Comparison of ENCODE assay signal across 20 mouse cellular contexts in genomic region chrX:136204406-136204805, GRCm38 (mm10). TPM values are rescaled to one million over a fixed set of nuclear protein-coding genes. Genes with fewer than 3 reads are reported as not detected.
DNase-seq lines count a peak whose midpoint lies in the region; ATAC-seq and TF ChIP-seq lines count a peak whose summit lies in the region.
"Had no signal": no experiment of that assay in that cellular context is flagged by ENCODE, and none has a peak within 500 bp of the region (broad histone marks: within the 10 kb centered on the region; RNA-seq: fewer than 3 reads in every experiment).

No protein-coding gene starts in this region.

- no peak overlapping the region for H3K4me2 ChIP-seq in liver, postnatal 0 days (ENCODE audit: low read depth, low read length)
- H3K4me2 ChIP-seq in liver, embryonic 11.5 days: no peak overlapping the region
- H3K4me2 ChIP-seq in intestine, postnatal 0 days (replicated peaks; ENCODE audit: low read depth): peak overlapping the region; percentile 62; the same call in 1 of the 2 replicates

- TF ChIP-seq POLR2A in liver, adult 2 months (IDR thresholded peaks at IDR 0.05; ENCODE audit: extremely low read depth, insufficient read depth, low read length): no peak

- ATAC-seq in liver, postnatal 0 days: peak; percentile 83
- no peak for ATAC-seq in liver, embryonic 11.5 days (replicated peaks; ENCODE audit: low FRiP score)
- ATAC-seq in intestine, postnatal 0 days: no peak
- ATAC-seq: activated CD4-positive, CD25-positive, alpha-beta regulatory T cell, adult 4 months; CD4-positive, CD25-positive, alpha-beta regulatory T cell, adult 4 months; Patski had no signal

- H3K27me3 ChIP-seq in liver, adult 2 months (ENCODE audit: control insufficient read depth, insufficient read depth, low read length): no peaks in the 10 kb centered on the region
- 0 out of 2 replicates have a peak, but pooled peaks cover 3% of the 10 kb centered on the region for H3K27me3 ChIP-seq in liver, postnatal 0 days (ENCODE audit: insufficient read depth, low read length)
- 0 out of 2 replicates have a peak, but pooled peaks cover 3% of the 10 kb centered on the region for H3K27me3 ChIP-seq in liver, embryonic 11.5 days (replicated peaks; ENCODE audit: control insufficient read depth, insufficient read depth, low read length)
- H3K27me3 ChIP-seq in intestine, postnatal 0 days (replicated peaks; ENCODE audit: control insufficient read depth, insufficient read depth, low read length): no peaks in the 10 kb centered on the region
- H3K27me3 ChIP-seq: CH12.LX; embryonic facial prominence, embryonic 12.5 days; forebrain, embryonic 15.5 days had no signal

- no peaks in the 10 kb centered on the region for H3K9me3 ChIP-seq in liver, postnatal 0 days (ENCODE audit: low read length)
- no peaks in the 10 kb centered on the region for H3K9me3 ChIP-seq in liver, embryonic 11.5 days (ENCODE audit: control insufficient read depth, low read length)
- no peaks in the 10 kb centered on the region for H3K9me3 ChIP-seq in intestine, postnatal 0 days (ENCODE audit: control insufficient read depth)
- H3K9me3 ChIP-seq: embryonic facial prominence, embryonic 10.5 days; embryonic facial prominence, embryonic 12.5 days; forebrain, embryonic 13.5 days; forebrain, embryonic 15.5 days; G1E had no signal

- no peak overlapping the region for H3K4me3 ChIP-seq in liver, adult 2 months (ENCODE audit: insufficient read depth, low read depth, low read length)
- H3K4me3 ChIP-seq in liver, postnatal 0 days (ENCODE audit: low read depth, low read length): no peak overlapping the region
- H3K4me3 ChIP-seq in liver, embryonic 11.5 days (ENCODE audit: low read depth, low read length): no peak overlapping the region
- H3K4me3 ChIP-seq in intestine, postnatal 0 days (ENCODE audit: low read depth, low read length): no peak overlapping the region

- no peak overlapping the region for H3K27ac ChIP-seq in liver, adult 2 months (replicated peaks; ENCODE audit: insufficient read depth, low read depth, low read length)
- H3K27ac ChIP-seq in liver, postnatal 0 days (ENCODE audit: low read depth): no peak overlapping the region
- no peak overlapping the region for H3K27ac ChIP-seq in liver, embryonic 11.5 days (ENCODE audit: low read depth, low read length)
- no peak overlapping the region for H3K27ac ChIP-seq in intestine, postnatal 0 days (ENCODE audit: low read depth, low read length)
- H3K27ac ChIP-seq: embryonic facial prominence, embryonic 10.5 days; embryonic facial prominence, embryonic 12.5 days; forebrain, embryonic 13.5 days; forebrain, embryonic 15.5 days had no signal

- H3K79me2 ChIP-seq in liver, adult 2 months (ENCODE audit: control insufficient read depth, insufficient read depth, low read length): no peaks in the 10 kb centered on the region

- H3K9ac ChIP-seq in liver, adult 2 months (ENCODE audit: low read depth, low read length): no peak overlapping the region
- no peak overlapping the region for H3K9ac ChIP-seq in liver, postnatal 0 days (replicated peaks)
- H3K9ac ChIP-seq in liver, embryonic 11.5 days (ENCODE audit: low read depth, low read length): no peak overlapping the region
- H3K9ac ChIP-seq in intestine, postnatal 0 days (ENCODE audit: low read depth, low read length): no peak overlapping the region
- H3K9ac ChIP-seq: forebrain, embryonic 15.5 days had no signal

- no peak for TF ChIP-seq EP300 in liver, postnatal 0 days (IDR thresholded peaks at IDR 0.05; ENCODE audit: low read depth)

- peaks cover 4% of the 10 kb centered on the region; the same call in 1 of the 2 replicates for H3K4me1 ChIP-seq in liver, adult 2 months (ENCODE audit: control insufficient read depth, insufficient read depth, low read length)
- H3K4me1 ChIP-seq in liver, postnatal 0 days (ENCODE audit: insufficient read depth): no peaks in the 10 kb centered on the region
- H3K4me1 ChIP-seq in liver, embryonic 11.5 days (replicated peaks; ENCODE audit: control insufficient read depth, insufficient read depth, low read length): no peaks in the 10 kb centered on the region
- no peaks in the 10 kb centered on the region for H3K4me1 ChIP-seq in intestine, postnatal 0 days (replicated peaks; ENCODE audit: control insufficient read depth, insufficient read depth, low read length)
- H3K4me1 ChIP-seq: embryonic facial prominence, embryonic 12.5 days; forebrain, embryonic 13.5 days; forebrain, embryonic 15.5 days had no signal

- TF ChIP-seq CTCF in liver, adult 2 months (IDR thresholded peaks at IDR 0.05; ENCODE audit: low read depth, low read length): no peak
- no peak for TF ChIP-seq CTCF in liver, postnatal 0 days (IDR thresholded peaks at IDR 0.05; ENCODE audit: low read depth)
- no peak for TF ChIP-seq CTCF in intestine, postnatal 0 days (IDR thresholded peaks at IDR 0.05; ENCODE audit: low read depth)

- peak; percentile 12 for DNase-seq in liver, adult 2 months (ENCODE audit: extremely low read depth, low read depth, low spot score)
- DNase-seq in liver: no peak
- no peak for DNase-seq in liver, postnatal 0 days
- DNase-seq in liver, embryonic 11.5 days (ENCODE audit: low spot score): no peak
- no peak for DNase-seq in right cerebral cortex, postnatal 36 days (ENCODE audit: low spot score in 2 of 2)
- DNase-seq: adrenal gland, adult 8-10 months; B cell, adult 2 months had no signal

- H3K36me3 ChIP-seq in liver, adult 2 months (ENCODE audit: control insufficient read depth, insufficient read depth, low read length): no peaks in the 10 kb centered on the region
- H3K36me3 ChIP-seq in liver, postnatal 0 days (replicated peaks; ENCODE audit: insufficient read depth, low read length): no peaks in the 10 kb centered on the region
- no peaks in the 10 kb centered on the region for H3K36me3 ChIP-seq in liver, embryonic 11.5 days (ENCODE audit: control insufficient read depth, insufficient read depth, low read length)
- H3K36me3 ChIP-seq in intestine, postnatal 0 days (ENCODE audit: control insufficient read depth, insufficient read depth): no peaks in the 10 kb centered on the region
- H3K36me3 ChIP-seq: embryonic facial prominence, embryonic 10.5 days; embryonic facial prominence, embryonic 12.5 days; forebrain, embryonic 15.5 days; G1E had no signal

- 31% methylated on average over 6 of the region's 6 CpGs for WGBS in liver, adult 2 months
- WGBS in liver, postnatal 0 days (ENCODE audit: insufficient replicate concordance): 62% methylated on average over 6 of the region's 6 CpGs
- 64% methylated on average over 6 of the region's 6 CpGs for WGBS in liver, embryonic 11.5 days
- 57% methylated on average over 6 of the region's 6 CpGs for WGBS in intestine, postnatal 0 days

RNA-seq across cellular contexts. Expression of gene Tceal5, which starts 0.7 kb away (rescaled TPM):
- 0.18 TPM in 1 of 2 replicates, not detected in the other for total RNA-seq in liver, adult 2 months (2014; rRNA removed)
- polyA plus RNA-seq in liver, adult 2 months (2012; rRNA removed): not detected in 2 replicates
- polyA plus RNA-seq in liver, postnatal 0 days (2015; fragmentation: Nextera tagmentation; extraction: Ambion mirVana): 12.7 and 16.3 TPM in 2 replicates
- 1.2 and 1.6 TPM in 2 replicates for polyA plus RNA-seq in liver, embryonic 11.5 days (2014; fragmentation: Nextera tagmentation; extraction: Ambion mirVana)
- 3.4 and 5.3 TPM in 2 replicates for polyA plus RNA-seq in intestine, postnatal 0 days (2015; fragmentation: Nextera tagmentation; extraction: Ambion mirVana)
- polyA plus RNA-seq: activated CD4-positive, CD25-positive, alpha-beta regulatory T cell, adult 4 months; CD4-positive, CD25-positive, alpha-beta regulatory T cell, adult 4 months; Patski had no signal

RNA-seq across cellular contexts. Expression of gene Tceal7, which starts 10.2 kb away (rescaled TPM):
- not detected in 2 replicates for total RNA-seq in liver, adult 2 months (2014; rRNA removed)
- polyA plus RNA-seq in liver, adult 2 months (2012; rRNA removed): not detected in 2 replicates
- polyA plus RNA-seq in liver, postnatal 0 days (2015; fragmentation: Nextera tagmentation; extraction: Ambion mirVana): 0.36 and 5.2 TPM in 2 replicates
- 0.69 and 0.77 TPM in 2 replicates for polyA plus RNA-seq in liver, embryonic 11.5 days (2014; fragmentation: Nextera tagmentation; extraction: Ambion mirVana)
- 0.37 and 0.58 TPM in 2 replicates for polyA plus RNA-seq in intestine, postnatal 0 days (2015; fragmentation: Nextera tagmentation; extraction: Ambion mirVana)
- total RNA-seq: adrenal gland, adult 18-20 months; adrenal gland, adult 8-10 months; adrenal gland, postnatal 14 days; adrenal gland, postnatal 36 days; CH12.LX; G1E had no signal
- polyA plus RNA-seq: activated CD4-positive, CD25-positive, alpha-beta regulatory T cell, adult 4 months; CD4-positive, CD25-positive, alpha-beta regulatory T cell, adult 4 months; G1E; Patski had no signal

RNA-seq across cellular contexts. Expression of gene Bex1, which starts 10.9 kb away (rescaled TPM):
- not detected in 2 replicates for total RNA-seq in liver, adult 2 months (2014; rRNA removed)
- 0.40 TPM in 1 of 2 replicates, not detected in the other for polyA plus RNA-seq in liver, adult 2 months (2012; rRNA removed)
- 134 and 163 TPM in 2 replicates for polyA plus RNA-seq in liver, postnatal 0 days (2015; fragmentation: Nextera tagmentation; extraction: Ambion mirVana)
- 195 and 210 TPM in 2 replicates for polyA plus RNA-seq in liver, embryonic 11.5 days (2014; fragmentation: Nextera tagmentation; extraction: Ambion mirVana)
- 41.4 and 50.7 TPM in 2 replicates for polyA plus RNA-seq in intestine, postnatal 0 days (2015; fragmentation: Nextera tagmentation; extraction: Ambion mirVana)
- total RNA-seq: CH12.LX had no signal
- polyA plus RNA-seq: activated CD4-positive, CD25-positive, alpha-beta regulatory T cell, adult 4 months; CD4-positive, CD25-positive, alpha-beta regulatory T cell, adult 4 months had no signal

RNA-seq across cellular contexts. Expression of gene Tceal8, which starts 32.3 kb away (rescaled TPM):
- 19.1 and 31.2 TPM in 2 replicates for total RNA-seq in liver, adult 2 months (2014; rRNA removed)
- 3.1 and 5.1 TPM in 2 replicates for polyA plus RNA-seq in liver, adult 2 months (2012; rRNA removed)
- polyA plus RNA-seq in liver, postnatal 0 days (2015; fragmentation: Nextera tagmentation; extraction: Ambion mirVana): 139 and 150 TPM in 2 replicates
- 236 and 244 TPM in 2 replicates for polyA plus RNA-seq in liver, embryonic 11.5 days (2014; fragmentation: Nextera tagmentation; extraction: Ambion mirVana)
- polyA plus RNA-seq in intestine, postnatal 0 days (2015; fragmentation: Nextera tagmentation; extraction: Ambion mirVana): 239 and 262 TPM in 2 replicates

RNA-seq across cellular contexts. Expression of gene Tceal9, which starts 40.5 kb away (rescaled TPM):
- 30.7 and 32.4 TPM in 2 replicates for total RNA-seq in liver, adult 2 months (2014; rRNA removed)
- 3.1 and 3.9 TPM in 2 replicates for polyA plus RNA-seq in liver, adult 2 months (2012; rRNA removed)
- 220 and 246 TPM in 2 replicates for polyA plus RNA-seq in liver, postnatal 0 days (2015; fragmentation: Nextera tagmentation; extraction: Ambion mirVana)
- 373 and 393 TPM in 2 replicates for polyA plus RNA-seq in liver, embryonic 11.5 days (2014; fragmentation: Nextera tagmentation; extraction: Ambion mirVana)
- 641 and 667 TPM in 2 replicates for polyA plus RNA-seq in intestine, postnatal 0 days (2015; fragmentation: Nextera tagmentation; extraction: Ambion mirVana)

Comparison
In these comparisons a context has a peak if more than half of its experiments do, and no peak if none do; other contexts are left out.
1. RNA of gene Bex1, which starts 10.9 kb away (polyA plus RNA-seq): 195 to 210 TPM in liver, embryonic 11.5 days, 134 to 163 TPM in liver, postnatal 0 days and 41.4 to 50.7 TPM in intestine, postnatal 0 days; 0.40 TPM in liver, adult 2 months; every median in the first group is over 10 times any median in the second.